Mouse (Mus musculus) forebrain, embryonic 10.5 days (tissue): ENCODE results near the gene Bhlhe41. TPM values are rescaled to one million over a fixed set of nuclear protein-coding genes. Genes with fewer than 3 reads are reported as not detected.
A peak's percentile ranks its signal among the peaks of the same experiment; 100 is the strongest.

Experiments
- DNase-seq: peaks from one replicate; pipeline ENCODE4 v3.0.0-alpha.2; 2017; ENCODE audit warnings: low spot score; ENCODE audit errors: extremely low spot score
- H3K27ac ChIP-seq: fragments of 300-500 bp; sonication (generic); 2 replicates; pipeline ENCODE4 v1.5.1; 2016; ENCODE audit warnings: mild to moderate bottlenecking
- H3K27me3 ChIP-seq: fragments of 300-500 bp; sonication (generic); 2 replicates; pipeline ENCODE4 v1.6.1; 2016; ENCODE audit warnings: mild to moderate bottlenecking; ENCODE audit not compliant: poor library complexity, severe bottlenecking
- H3K36me3 ChIP-seq: fragments of 300-500 bp; sonication (generic); replicated peaks from 2 replicates; pipeline ENCODE4 v1.6.1; 2016; ENCODE audit warnings: mild to moderate bottlenecking, moderate library complexity
- H3K4me1 ChIP-seq: fragments of 300-500 bp; sonication (generic); 2 replicates; pipeline ENCODE4 v1.6.1; 2016
- H3K4me3 ChIP-seq: fragments of 300-500 bp; sonication (generic); 2 replicates; pipeline ENCODE4 v1.5.1; 2016; ENCODE audit warnings: mild to moderate bottlenecking, moderate library complexity
- H3K9me3 ChIP-seq: fragments of 300-500 bp; sonication (generic); 2 replicates; pipeline ENCODE4 v1.6.1; 2016; ENCODE audit warnings: mild to moderate bottlenecking, moderate library complexity
- WGBS: fragments of 180-500 bp; shearing (Covaris S2); methylation state at CpG from one replicate; pipeline ENCODE4 v1.1.7; 2016; 5-methylcytosine and 5-hydroxymethylcytosine counted together
- polyA plus RNA-seq: library from polyadenylated mRNA; unstranded; fragments of >200 nt; fragmentation: Nextera tagmentation; extraction: Ambion mirVana; gene quantifications from 2 replicates; pipeline ENCODE4 v1.2.1, GENCODE M21; 2016

The Bhlhe41 gene
- polyA plus RNA-seq, 1 experiment from 2014 or later = 1.6 TPM

DNA sequence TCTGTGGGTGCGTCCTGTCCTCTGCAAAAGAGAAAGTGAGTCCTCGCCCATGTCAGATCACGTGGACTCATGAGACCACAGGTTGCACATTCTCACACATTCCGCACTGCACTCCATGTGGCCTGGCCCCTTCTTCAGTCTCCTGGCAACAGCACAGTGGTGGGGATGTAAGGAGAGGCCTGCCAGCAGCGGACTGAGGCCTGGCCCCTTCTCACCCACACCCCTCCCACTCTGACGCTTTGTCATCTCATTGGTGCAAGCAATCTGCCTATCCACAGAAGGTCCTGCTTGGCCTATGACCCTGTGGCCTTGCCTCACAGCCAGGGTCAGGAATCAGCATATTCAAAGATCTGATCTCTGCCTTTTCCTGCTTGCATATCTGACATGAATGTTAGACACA lies 42.3 kb downstream of the Bhlhe41 start:
- whole genome bisulfite sequencing = 64% methylated on average over 6 of the region's 6 CpGs
- Histone ChIP-seq H3K4me3 (no peak overlapping the region), H3K27me3 (no peaks in the 10 kb centered on the region), H3K9me3 (peaks cover 5% of the 10 kb centered on the region; the same call in 1 of the 2 replicates), H3K27ac (no peak overlapping the region), H3K36me3 (peaks cover 3% of the 10 kb centered on the region; the same call in 1 of the 2 replicates), H3K4me1 (peaks cover 14% of the 10 kb centered on the region)
- DNase-seq = peak; percentile 36

DNA sequence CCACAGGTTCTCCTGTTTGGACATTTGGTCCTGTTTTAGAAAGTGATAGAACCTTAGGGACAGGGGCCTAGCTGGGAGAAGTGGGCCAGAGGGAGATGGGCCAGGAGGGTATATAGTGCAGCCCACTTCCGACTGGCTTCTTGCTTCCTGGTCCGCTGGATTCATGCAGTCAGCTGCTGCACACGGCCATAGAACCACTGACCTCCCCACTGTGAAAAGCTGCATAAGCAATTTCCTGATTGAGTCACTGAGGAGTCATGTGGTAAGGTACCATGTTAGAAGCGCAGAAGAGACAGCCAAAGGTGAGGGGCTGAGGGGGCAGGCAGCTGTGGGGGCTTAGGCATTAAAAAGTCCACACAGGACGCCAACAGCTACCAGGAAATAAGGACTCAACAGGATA lies 43.1 kb downstream of the Bhlhe41 start:
- H3K27ac ChIP-seq = no peak overlapping the region
- peaks cover 3% of the 10 kb centered on the region; the same call in 1 of the 2 replicates for H3K36me3 ChIP-seq
- 87% methylated on average over 5 of the region's 5 CpGs for WGBS
- H3K4me3 ChIP-seq = no peak overlapping the region
- peaks cover 5% of the 10 kb centered on the region; the same call in 1 of the 2 replicates for H3K9me3 ChIP-seq
- no peaks in the 10 kb centered on the region for H3K27me3 ChIP-seq
- no peak for DNase-seq
- peaks cover 14% of the 10 kb centered on the region for H3K4me1 ChIP-seq

DNA sequence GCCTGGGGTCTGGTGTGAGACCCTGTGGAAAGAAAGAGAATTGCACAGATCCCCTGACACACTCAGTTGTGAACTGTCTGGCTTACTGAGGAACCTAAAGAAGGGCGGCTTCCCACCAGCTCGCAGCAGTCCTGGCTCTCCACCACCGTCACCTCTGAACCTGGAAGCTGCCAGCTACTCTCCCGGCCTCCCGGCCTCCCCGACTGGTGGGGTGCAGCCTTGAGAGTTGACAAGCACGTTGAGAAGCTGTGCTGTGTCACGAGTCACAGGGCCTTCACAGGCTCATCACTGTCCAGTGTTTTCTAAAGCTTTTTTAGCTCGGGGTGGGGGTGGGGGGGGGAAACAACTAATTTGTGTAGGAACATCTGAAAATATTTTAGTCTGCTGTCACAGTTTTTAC lies 46.2 kb downstream of the Bhlhe41 start:
- 87% methylated on average over 9 of the region's 9 CpGs for WGBS
- no peaks in the 10 kb centered on the region for H3K27me3 ChIP-seq

DNA sequence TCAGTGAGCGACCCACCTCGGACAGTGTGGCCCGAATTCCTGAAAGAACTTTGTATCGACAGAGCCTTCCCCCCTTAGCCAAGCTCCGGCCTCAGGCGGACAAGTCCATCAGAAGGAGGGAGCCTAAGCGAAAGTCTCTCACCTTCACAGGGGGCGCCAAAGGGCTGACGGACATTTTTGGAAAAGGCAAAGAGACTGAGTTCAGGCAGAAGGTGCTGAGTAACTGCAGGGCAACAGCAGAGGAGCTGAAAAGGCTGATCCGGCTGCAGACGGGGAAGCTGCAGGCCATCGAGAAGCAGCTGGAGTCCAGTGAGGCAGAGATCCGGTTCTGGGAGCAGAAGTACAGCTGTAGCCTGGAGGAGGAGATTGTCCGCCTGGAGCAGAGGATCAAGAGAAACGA lies 50.2 kb downstream of the Bhlhe41 start:
- no peaks in the 10 kb centered on the region for H3K9me3 ChIP-seq
- H3K27ac ChIP-seq = 0 out of 2 replicates have a peak overlapping the region, but pooled peaks have one; percentile 30
- no peaks in the 10 kb centered on the region for H3K27me3 ChIP-seq
- H3K36me3 ChIP-seq = no peaks in the 10 kb centered on the region
- 30% methylated on average over 15 of the region's 15 CpGs for WGBS
- DNase-seq = peak; percentile 27
- no peak overlapping the region for H3K4me3 ChIP-seq
- peaks cover 9% of the 10 kb centered on the region for H3K4me1 ChIP-seq

More for the DNA sequence above, 46.2 kb downstream of the Bhlhe41 start:
- no peak overlapping the region for H3K4me3 ChIP-seq
- H3K4me1 ChIP-seq = peaks cover 23% of the 10 kb centered on the region
- no peak for DNase-seq
- H3K36me3 ChIP-seq = no peaks in the 10 kb centered on the region
- H3K9me3 ChIP-seq = no peaks in the 10 kb centered on the region
- no peak overlapping the region for H3K27ac ChIP-seq

DNA sequence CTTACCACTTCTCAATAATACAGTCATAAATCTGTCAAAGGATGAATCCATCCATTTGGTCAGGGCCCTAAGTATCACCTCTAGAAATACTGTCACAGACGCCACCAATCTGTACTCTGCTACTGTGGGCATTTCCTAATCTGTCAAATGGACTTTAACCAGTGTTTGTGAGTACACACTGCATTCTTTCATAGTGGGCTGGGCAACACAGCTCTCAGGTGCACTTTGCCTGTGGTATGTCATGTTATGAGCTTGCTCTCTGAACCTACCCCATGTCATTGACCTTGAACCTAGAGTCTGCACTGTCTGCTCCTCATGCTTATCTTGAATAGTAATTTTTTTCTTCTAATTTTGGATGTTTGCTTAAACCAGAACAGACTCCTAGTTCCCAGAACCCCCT lies 54.2 kb downstream of the Bhlhe41 start:
- WGBS = 88% methylated on average over 1 of the region's 1 CpGs
- Histone ChIP-seq H3K36me3 (peaks cover 5% of the 10 kb centered on the region; the same call in 1 of the 2 replicates), H3K27me3 (no peaks in the 10 kb centered on the region), H3K9me3 (no peaks in the 10 kb centered on the region), H3K4me3 (no peak overlapping the region), H3K4me1 (peaks cover 14% of the 10 kb centered on the region), H3K27ac (no peak overlapping the region)
- no peak for DNase-seq

DNA sequence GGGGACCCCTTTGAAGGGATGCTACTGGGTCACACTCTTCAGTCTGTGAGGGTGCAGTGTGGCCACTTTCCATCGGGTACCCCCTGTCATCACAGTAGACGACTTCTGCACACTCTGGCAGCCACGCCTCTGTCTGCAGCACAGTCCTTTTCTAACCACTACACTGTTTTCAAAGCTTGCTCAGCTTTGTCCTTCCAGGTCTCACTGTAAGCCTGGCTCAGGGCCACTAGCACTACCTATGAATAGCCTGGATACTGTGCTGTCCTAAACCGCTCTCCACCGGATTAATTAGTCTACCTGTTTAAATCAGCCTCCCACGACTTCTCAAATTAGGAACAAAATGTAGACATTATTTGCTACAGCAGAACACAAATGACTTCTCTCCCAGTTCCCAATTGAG lies 55.3 kb downstream of the Bhlhe41 start:
- Histone ChIP-seq H3K27ac (no peak overlapping the region), H3K27me3 (no peaks in the 10 kb centered on the region), H3K4me3 (no peak overlapping the region), H3K4me1 (peaks cover 7% of the 10 kb centered on the region), H3K9me3 (no peaks in the 10 kb centered on the region), H3K36me3 (peaks cover 5% of the 10 kb centered on the region; the same call in 1 of the 2 replicates)
- WGBS = 87% methylated on average over 6 of the region's 6 CpGs
- no peak for DNase-seq

DNA sequence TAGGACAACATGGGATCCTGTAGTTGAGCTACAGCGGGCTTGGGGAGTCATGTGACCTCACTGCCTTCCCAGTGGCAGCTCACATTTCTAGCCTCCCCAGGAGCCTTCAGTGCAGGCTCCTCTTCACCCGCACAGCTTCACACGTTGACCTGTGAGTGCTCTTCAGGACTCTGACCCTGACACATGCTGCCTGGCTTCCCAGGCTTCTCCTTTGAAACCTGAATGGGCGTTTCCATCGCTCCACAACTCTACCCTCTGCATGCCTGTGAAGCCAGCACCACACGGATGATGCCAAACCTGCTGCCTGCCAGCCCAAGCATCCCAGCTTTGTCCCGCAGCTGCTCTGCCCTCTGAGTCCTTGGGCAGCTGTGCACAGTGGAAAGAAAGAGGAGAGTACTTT lies 55.8 kb downstream of the Bhlhe41 start:
- no peaks in the 10 kb centered on the region for H3K27me3 ChIP-seq
- peaks cover 5% of the 10 kb centered on the region; the same call in 1 of the 2 replicates for H3K36me3 ChIP-seq
- 85% methylated on average over 7 of the region's 7 CpGs for WGBS
- no peak for DNase-seq
- peaks cover 6% of the 10 kb centered on the region; the same call in 1 of the 2 replicates for H3K4me1 ChIP-seq
- no peak overlapping the region for H3K4me3 ChIP-seq
- H3K9me3 ChIP-seq = no peaks in the 10 kb centered on the region
- H3K27ac ChIP-seq = peak overlapping the region; percentile 4; the same call in 1 of the 2 replicates

Other genes with a start within 250 kb of the Bhlhe41 start
- not detected in 2 replicates for gene Tuba3b, start 249.8 kb downstream of the Bhlhe41 start, polyA plus RNA-seq
- gene Rassf8, start 118.8 kb downstream of the Bhlhe41 start, polyA plus RNA-seq = 1.7 and 2.3 TPM in 2 replicates
- 1.4 and 1.8 TPM in 2 replicates for gene Sspn, start 66.1 kb upstream of the Bhlhe41 start, polyA plus RNA-seq